Mouse (Mus musculus) adipocyte (in vitro differentiated cells): ENCODE measurements around the gene Ak4.

ENCODE experiments used
- DNase-seq: peaks from one replicate; pipeline ENCODE4 v3.0.0-alpha.2; 2016; ENCODE audit warnings: low spot score

Ak4 gene

DNA sequence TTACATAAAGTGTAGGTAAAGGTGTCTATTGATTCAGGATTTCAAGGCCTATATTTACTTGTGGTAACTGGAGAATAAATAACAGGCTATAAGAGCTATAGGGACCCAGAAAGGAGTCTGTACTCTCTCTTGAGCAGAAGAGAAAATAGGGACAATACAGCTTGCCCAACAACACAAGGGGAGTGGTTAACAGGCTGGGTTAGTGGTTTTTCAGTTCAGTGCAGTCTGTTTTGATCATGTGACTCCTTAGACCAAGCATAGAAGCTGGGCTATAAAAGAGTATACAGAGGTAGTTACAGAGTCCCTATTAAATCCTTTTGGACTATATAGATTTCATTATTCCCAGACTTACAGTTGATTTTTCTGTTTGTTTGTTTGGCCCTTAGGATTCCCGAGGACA lies 41.0 kb downstream of the Ak4 start:
- no peak for DNase-seq

GRCm38 (mm10) chr4:101462065-101462464 lies 43.0 kb downstream of the Ak4 start:
- DNase-seq: no peak

DNA sequence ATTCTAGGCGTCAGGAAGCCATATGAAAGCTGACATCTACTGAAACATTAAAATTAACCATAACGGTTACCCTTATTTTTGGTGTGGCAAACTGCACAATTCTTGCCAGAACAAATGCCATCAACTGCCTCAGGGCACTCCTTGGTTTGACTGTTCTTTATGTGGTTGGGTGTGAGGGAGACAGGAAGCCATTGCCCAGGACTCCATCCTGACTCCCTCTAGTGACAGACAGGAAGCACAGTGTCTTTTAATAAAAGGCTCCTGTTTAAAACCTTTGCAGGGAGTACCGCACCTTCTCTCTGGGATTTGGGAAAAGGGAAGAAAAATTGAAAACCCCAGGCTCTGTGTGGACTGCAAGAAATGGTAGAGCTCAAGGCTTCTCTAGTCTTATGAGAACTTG lies 47.2 kb downstream of the Ak4 start:
- DNase-seq: no peak

DNA sequence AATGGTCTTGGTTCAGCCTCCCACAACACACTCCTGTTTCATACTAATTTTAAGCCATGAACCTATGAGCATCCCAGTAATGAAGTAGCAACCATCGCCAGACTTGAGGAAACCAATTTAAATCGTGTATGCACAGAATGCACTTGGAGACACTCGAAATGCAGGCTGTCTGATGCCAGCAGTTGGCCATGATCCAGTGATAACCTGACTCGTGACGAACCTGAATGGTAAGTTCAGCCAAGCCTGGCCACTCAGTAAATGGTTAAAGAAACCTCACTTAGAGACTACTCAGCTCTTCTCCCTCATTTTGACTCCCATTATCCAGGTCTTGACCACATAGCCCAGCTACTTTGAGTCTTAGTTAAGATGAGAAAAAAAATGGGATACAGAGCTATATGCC lies 50.2 kb downstream of the Ak4 start:
- DNase-seq: no peak

DNA sequence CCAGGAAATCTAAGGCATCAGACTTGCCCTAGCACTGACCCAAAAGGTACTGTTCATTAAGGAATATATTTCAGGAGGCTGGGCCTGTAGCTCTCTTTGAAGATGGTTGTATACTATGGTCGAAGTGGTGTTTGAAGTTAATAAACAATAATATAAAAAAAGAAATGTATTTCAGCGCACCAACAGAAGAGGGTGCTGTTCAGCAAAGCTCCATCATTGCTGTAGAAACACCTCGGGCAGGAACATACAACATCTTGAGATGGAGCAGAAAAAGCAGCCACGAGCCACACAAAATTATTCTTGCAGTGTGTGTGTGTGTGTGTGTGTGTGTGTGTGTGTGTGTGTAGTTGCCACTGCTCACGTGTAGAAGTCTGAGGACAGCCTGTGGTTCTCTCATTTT lies 51.5 kb downstream of the Ak4 start:
- peak; percentile 27 for DNase-seq

GRCm38 (mm10) chr4:101472767-101473166 lies 53.7 kb downstream of the Ak4 start:
- DNase-seq: peak; percentile 58

- peak; percentile 79 for DNase-seq
Measured at GRCm38 (mm10) chr4:101490320-101490917, 71.3 kb downstream of the Ak4 start.

GRCm38 (mm10) chr4:101491704-101492103 lies 72.6 kb downstream of the Ak4 start:
- DNase-seq: peak; percentile 17

GRCm38 (mm10) chr4:101493611-101494197 lies 74.6 kb downstream of the Ak4 start:
- peak; percentile 71 for DNase-seq

DNA sequence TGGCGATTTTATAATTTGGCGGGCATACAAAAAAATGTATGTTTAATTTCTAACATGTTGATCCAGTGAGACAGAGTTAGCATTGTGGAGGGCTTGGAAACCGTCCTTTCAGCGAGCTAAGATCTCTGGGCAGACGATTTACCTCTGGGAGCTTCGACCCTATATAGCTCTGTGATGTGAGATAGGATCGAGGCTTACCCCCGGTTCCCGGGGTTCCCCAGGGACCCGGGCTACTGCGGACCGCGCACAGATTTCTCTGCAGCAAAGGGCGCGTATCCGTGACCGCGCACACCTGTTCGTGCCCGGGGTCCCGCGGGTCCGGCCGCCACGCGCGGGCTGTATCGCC lies 77.1 kb downstream of the Ak4 start:
- no peak for DNase-seq

DNA sequence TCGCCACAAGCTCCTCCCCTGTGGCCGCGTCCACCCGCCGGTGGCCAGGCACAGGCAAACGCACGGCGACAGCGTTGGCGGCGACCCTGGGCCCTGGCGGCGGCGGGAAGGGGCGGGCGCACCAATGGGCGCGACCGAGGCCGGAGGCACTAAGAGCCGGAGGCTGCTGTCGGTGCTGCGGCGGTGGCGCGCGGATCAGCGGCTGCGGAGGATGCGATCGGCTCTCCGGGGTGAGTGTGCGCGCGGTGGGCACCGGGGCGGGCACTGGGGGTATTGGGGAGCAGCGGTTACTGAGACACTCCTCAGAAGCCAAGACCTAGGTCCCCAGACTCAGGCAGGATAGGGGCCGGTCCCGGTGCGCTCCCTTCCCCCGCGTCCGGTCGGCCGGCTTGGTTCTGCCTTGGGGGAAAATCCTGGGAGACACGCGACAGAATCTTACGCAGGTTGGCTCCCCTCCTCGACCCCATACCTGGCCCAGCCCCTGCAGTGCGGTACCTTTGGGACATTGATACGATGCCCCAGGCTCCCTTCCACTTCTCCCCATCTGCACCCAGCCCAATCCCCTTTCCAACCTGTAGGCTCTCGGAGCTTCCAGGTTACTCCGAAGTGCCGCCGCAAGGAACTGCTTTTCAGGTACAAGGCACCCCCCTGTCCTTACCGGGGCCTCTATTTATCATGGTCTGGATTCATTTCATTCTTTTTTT lies 77.6 kb downstream of the Ak4 start, which contains the start of gene Dnajc6:
Dnajc6 (plus strand) TSS at position 115 of the 704 bp plus-strand sequence.
- DNase-seq: no peak

GRCm38 (mm10) chr4:101497336-101497735 lies 78.3 kb downstream of the Ak4 start:
- no peak for DNase-seq

DNA sequence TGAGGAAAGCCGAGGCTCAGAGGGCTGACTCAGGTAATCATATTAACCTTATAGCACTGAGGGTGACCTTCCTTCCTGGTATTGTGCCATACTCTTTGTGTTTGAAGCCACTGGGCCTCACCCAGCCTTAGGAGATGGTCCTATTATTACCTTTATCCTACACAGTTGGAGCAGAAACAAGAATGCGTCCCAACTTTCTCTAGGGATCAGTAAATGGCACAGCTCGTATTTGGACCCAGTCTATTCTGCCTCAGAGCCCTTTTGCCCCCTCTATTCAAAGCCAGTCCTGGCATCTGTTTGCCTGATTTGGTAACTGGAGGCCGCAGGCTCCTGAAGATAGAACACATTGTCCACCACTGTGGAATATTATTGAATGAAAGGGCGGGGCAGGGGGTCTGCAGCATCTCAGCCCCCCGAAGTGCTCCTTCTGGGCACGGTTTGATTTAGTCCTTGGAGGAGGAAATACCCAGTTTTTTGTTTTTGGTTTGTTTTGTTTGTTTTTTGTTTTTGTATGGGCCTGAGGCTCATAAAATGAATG lies 85.5 kb downstream of the Ak4 start:
- DNase-seq: no peak

DNA sequence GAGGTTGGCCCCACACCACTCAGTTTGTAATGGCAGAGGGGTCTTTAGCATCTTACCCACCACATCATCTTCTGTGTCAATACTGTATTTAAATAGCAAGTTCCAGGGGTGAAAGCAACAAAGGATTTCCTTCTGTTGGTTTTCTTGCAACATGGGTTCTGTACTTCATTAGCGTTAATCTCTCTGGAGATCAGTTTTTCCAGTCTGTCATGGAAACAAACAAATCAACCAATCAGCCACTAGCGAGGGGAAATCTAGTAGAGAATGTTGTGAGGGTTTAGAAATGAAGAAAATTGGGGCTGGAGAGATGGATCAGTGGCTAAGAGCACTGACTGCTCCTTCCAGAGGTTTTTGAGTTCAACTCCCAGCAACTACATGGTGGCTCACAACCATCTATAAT lies 86.9 kb downstream of the Ak4 start:
- no peak for DNase-seq

DNA sequence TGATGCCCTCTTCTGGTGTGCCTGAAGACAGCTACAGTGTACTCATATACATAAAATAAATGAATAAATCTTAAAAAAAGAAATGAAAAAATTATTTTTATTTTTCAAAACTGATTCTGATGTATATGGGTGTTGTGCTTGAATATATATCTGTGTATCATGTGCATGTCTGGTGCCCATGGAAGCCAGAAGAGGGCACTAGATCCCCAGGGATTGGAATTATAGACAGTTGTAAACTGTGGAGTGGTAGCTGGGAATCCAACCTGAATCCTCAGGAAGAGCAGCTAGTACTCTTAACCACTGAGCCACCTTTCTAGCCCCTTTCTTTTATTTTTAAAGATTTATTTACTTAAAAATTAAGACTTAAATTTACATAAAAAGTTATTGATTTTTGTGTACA lies 87.3 kb downstream of the Ak4 start:
- no peak for DNase-seq

DNA sequence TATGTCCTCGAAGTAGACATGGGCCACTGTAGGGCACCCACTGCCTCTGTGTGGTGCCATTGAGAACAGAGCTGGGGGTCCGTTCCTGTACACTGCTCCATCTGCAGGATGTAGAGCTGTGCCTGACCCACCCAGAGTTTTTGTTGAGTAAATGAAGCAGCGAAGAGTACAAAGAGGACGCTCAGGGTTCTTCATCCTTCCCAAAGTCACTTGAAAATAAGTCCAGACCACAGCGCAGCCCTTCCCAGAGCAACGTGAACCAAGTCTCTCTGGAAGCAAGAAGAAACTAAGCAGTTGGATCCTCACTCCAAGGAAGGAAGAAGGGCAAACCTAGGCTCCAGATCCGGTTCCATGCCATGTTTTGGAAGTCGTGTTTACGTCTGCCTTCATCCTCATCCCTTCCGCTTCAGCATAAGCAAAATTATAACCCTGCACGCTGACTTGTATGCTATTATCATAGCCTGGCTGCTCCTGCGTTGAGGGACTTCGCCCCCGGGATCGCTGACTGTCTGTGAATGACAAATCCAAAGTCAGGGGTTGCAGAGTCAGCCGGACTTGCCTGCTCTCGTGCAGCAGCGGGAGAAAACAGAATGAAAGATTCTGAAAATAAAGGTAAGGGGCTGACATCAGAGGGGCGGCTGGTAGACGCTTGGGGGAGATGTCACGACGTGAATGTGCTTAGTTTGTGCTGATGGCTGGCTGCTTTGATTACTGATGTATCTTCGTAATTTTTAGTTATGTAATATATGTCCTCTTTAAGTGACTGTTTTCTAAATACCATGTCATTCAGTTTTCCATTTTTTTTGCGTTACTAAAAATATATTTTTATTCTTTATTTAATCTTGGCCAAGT lies 88.7 kb downstream of the Ak4 start:
- DNase-seq: no peak

DNA sequence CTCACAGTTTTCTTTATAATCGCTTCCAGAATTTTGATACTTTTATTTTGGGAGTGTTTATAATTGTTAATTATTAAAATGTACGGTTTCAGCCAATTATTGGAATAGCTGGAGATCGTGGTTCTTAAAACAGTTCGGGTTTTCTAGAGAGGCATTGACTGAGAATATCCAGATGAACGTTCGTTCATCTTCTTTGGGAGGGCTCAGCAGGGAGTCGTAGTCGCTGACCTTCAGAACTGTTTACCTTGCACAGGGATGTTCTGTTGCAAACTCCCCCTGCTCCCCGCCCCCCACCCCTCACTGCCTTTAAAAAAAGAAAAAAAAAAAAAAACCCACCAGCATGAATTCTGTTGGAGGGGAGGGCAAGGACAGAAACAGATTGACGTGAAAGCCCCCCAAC lies 89.4 kb downstream of the Ak4 start:
- DNase-seq: no peak

DNA sequence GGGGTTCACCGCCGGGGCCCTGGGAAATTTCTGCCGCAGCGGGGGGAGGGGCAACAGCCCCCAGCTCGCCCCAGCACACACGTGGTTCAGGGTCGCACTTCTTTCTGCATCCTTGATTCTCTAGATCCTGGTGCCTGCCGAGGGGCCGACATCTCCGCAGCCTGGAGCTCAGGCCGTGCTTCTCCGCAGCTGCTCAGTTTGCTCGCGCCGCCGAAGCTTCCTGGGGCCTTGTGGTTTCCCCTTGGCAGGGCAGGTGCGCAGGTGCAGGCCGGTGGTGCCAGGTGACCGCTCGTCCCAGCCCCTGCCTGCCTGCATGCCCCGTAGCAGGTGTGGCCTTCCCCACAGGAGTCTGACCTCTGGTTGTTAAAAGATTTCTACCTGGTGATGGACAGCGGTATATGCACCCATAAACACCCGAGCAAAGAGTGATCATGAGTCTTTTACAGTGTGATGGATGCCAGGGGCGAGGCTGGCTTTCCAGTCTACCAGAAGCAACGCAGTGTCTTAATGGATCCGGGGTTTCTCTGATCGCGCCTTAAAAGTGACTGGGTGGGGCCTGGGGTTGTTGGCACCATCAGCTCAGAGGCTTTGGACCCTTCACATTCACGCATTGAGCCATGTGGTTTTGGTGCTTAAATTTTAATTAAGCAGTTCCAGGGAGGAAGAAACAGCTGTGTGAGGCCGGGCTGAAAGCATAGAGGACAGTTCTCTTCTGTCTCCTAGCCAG lies 89.9 kb downstream of the Ak4 start:
- no peak for DNase-seq

- no peak for DNase-seq
Measured at GRCm38 (mm10) chr4:101510111-101510903, 91.2 kb downstream of the Ak4 start.

- DNase-seq: no peak
Measured at GRCm38 (mm10) chr4:101510904-101511210, 91.8 kb downstream of the Ak4 start.
